Mouse (Mus musculus): ENCODE data around the gene Etnk1.
"Not testable (repeated sequence)": the region's sequence is repeated elsewhere in the genome, so short reads cannot be mapped to it uniquely, and the experiment has no call there.

Gene Etnk1

GRCm38 (mm10) chr6:143148868-143149267 is 18.2 kb upstream of the Etnk1 start:
- ATAC-seq (ENCODE audit: insufficient number of reproducible peaks, low FRiP score, low TSS enrichment), result no peak

DNA sequence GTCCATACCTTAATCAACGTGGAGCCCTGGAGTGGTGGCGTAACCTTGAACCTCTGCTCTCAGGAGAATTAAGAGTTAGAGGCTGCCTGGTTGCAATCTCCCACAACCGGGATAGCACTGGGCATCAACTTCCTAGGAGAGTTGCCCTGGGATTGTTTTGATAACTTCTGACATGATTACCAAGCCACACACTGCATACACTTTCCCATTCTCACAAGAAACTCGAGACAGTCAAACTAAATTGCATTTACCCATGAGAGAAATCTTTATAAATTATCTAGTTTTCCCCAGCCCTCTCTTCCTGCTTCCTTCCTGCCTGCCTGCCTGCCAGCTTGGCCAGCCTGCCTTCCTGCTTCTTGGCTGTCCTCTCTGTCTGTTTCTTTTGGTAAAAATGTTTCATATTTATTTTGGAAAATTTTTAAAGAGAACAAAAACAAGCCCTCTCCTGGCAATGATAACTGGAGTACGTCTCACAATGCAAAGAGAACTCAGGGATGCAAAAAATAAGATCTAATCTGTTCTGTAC is 17.2 kb upstream of the Etnk1 start:
- no peak for ATAC-seq (ENCODE audit: insufficient number of reproducible peaks, low FRiP score, low TSS enrichment)

GRCm38 (mm10) chr6:143151081-143151995 is 15.7 kb upstream of the Etnk1 start:
- ATAC-seq (ENCODE audit: insufficient number of reproducible peaks, low FRiP score, low TSS enrichment), result not testable (repeated sequence)

GRCm38 (mm10) chr6:143152321-143152827 is 14.6 kb upstream of the Etnk1 start:
- no peak for ATAC-seq (ENCODE audit: insufficient number of reproducible peaks, low FRiP score, low TSS enrichment)

DNA sequence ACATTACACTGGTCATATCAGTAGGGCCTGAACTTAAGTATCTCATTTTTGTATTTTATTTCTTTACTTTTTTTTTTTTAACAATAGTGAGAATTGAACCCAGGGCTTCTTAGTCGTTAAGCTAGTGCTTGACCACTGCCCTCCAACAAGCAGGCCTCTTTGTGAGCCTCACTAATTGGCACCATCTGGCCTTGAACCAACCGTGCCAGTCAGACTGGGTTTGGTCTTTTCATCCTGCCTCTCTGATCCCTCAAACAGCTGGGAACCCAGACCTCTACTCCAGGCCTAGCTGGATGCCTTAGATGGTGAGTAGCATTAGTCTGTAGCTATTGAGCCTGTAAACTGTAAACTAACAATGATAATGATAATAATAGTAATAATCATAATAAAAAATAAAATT is 13.9 kb upstream of the Etnk1 start:
- ATAC-seq (ENCODE audit: insufficient number of reproducible peaks, low FRiP score, low TSS enrichment), result no peak

- ATAC-seq (ENCODE audit: insufficient number of reproducible peaks, low FRiP score, low TSS enrichment), result no peak
Observed at GRCm38 (mm10) chr6:143153751-143154494, 13.1 kb upstream of the Etnk1 start.

DNA sequence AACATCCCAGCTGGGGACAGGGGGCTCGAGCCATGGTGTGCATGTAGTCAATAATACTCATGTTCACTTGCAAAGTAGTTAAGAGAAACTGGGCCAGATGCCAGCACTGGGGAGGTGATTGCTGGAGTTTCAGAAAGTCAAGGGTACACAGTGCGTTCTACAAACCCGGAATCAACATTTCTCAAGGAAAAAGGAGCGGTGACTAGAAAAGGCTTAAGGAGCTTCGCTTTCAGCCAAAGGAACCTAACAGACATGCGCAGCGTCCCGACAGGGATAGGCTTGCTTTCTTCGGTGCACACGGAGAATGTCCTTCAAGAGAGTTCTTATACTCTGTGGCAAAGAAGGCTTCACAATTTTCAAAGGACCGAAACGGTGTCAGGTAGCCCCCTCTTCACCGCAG is 12.1 kb upstream of the Etnk1 start:
- ATAC-seq (ENCODE audit: insufficient number of reproducible peaks, low FRiP score, low TSS enrichment), result no peak

GRCm38 (mm10) chr6:143155996-143156395 is 11.0 kb upstream of the Etnk1 start:
- ATAC-seq (ENCODE audit: insufficient number of reproducible peaks, low FRiP score, low TSS enrichment), result no peak

GRCm38 (mm10) chr6:143156684-143157083 is 10.3 kb upstream of the Etnk1 start:
- no peak for ATAC-seq (ENCODE audit: insufficient number of reproducible peaks, low FRiP score, low TSS enrichment)

- no peak for ATAC-seq (ENCODE audit: insufficient number of reproducible peaks, low FRiP score, low TSS enrichment)
Observed at GRCm38 (mm10) chr6:143157401-143157800, 9.6 kb upstream of the Etnk1 start.

GRCm38 (mm10) chr6:143160572-143161231 is 6.3 kb upstream of the Etnk1 start:
- no peak for ATAC-seq (ENCODE audit: insufficient number of reproducible peaks, low FRiP score, low TSS enrichment)

- no peak for ATAC-seq (ENCODE audit: insufficient number of reproducible peaks, low FRiP score, low TSS enrichment)
Observed at GRCm38 (mm10) chr6:143162161-143162877, 4.7 kb upstream of the Etnk1 start.

DNA sequence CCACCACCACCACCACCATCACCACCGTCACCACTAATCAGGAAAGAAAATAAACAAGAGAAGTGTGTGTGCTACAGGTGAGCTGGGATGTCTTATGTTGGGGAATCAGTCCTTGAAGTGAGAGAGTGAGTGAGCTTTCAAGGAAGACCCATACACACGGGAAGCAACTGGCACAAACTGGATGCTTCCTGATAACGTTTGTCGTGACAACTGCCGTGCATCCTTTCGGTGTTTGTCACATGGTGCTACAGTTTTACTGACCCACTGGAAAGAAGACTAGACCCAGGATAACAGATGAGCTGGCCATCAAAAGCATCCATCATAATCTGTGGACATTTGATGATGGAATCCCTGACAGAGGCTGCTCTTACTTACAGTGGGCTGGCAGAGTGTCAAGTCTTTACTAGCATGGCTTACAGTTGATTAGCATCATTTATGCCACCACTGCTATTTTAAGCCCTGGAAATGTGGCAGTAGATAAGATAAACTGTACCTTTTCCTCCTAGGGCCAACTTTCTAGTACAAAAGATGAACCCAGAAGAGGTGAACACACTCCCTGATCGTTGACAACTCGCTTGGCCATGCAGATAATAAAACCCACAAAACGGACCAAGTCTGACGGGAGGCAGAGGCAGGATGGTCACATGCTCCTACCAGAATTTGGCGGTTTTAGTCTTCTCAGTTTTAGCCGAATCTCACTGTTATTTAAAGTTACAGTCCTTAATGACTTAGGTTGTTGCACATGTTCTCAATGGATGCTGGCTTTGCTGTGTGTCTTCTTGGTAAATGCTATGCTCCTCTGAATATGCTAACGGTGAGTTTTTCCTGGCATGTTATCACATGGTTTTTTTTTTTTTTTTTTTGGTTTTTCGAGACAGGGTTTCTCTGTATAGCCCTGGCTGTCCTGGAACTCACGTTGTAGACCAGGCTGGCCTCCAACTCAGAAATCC is 2.8 kb upstream of the Etnk1 start:
- no peak for ATAC-seq (ENCODE audit: insufficient number of reproducible peaks, low FRiP score, low TSS enrichment)

DNA sequence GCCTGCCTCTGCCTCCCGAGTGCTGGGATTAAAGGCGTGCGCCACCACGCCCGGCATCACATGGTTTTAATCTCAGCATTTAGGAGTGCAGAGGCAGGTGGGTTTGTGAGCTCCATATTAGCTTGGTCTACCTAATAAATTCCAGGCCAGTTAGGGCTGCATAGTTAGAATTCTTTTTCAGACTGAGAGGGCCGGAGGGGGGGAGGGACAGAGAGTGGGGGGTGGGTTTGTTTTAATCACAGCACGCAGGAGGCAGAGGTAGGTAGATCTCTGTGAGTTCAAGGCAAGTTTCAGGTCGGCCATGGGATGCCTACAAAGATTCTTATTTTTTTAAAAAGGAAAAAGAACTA is 2.1 kb upstream of the Etnk1 start:
- no peak for ATAC-seq (ENCODE audit: insufficient number of reproducible peaks, low FRiP score, low TSS enrichment)

- ATAC-seq (ENCODE audit: insufficient number of reproducible peaks, low FRiP score, low TSS enrichment), result no peak
Observed at GRCm38 (mm10) chr6:143165404-143166257, 1.4 kb upstream of the Etnk1 start.

DNA sequence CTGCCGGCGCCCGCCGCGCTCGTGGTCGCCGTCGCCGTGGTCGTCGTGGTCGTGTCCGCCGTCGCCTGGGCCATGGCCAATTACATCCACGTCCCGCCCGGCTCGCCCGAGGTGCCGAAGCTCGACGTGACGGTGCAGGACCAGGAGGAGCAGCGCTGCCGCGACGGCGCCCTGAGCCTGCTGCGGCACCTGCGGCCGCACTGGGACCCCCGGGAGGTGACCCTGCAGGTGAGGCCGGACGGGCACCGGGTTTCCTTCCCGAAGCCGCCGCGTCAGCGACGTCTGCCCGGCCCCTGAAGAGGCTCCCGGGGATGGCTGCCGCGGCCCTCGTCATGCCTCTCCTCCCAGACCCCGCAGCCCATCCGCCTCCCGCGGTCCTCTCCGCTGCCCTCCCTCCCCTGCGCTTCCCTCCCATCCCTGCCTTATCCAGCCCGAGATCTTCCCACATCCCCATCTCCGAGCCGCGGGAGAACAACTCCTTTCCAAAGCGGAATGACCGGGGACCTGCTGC is 443 bp downstream of the Etnk1 start:
- ATAC-seq (ENCODE audit: insufficient number of reproducible peaks, low FRiP score, low TSS enrichment), result peak; percentile 36

- ATAC-seq (ENCODE audit: insufficient number of reproducible peaks, low FRiP score, low TSS enrichment), result no peak
Observed at GRCm38 (mm10) chr6:143167981-143168674, 1.1 kb downstream of the Etnk1 start.

All from cerebellum, adult (tissue).